Mouse (Mus musculus): ENCODE results near the gene Mill2.

GRCm38 (mm10) chr7:18910241-18910831, 70.6 kb downstream of the Mill2 start, which contains the start of gene Ccdc61:
- no peak for TF ChIP-seq CTCF (IDR thresholded peaks at IDR 0.05)
- TF ChIP-seq EP300 (IDR thresholded peaks at IDR 0.05): peak; percentile 68

Measured in lung, postnatal 0 days (tissue).